Mouse (Mus musculus) left cerebral cortex, postnatal 4 days (tissue): Measurements from ENCODE around the gene Tfr2. TPM values are rescaled to one million over a fixed set of nuclear protein-coding genes. Genes with fewer than 3 reads are reported as not detected.

ENCODE experiments used
- DNase-seq: peaks from one replicate; pipeline ENCODE4 v3.0.0-alpha.2; 2022
- intact Hi-C: fragments of 180-260 bp; cut with DNase I; formaldehyde crosslinking; loops from one replicate; pipeline ENCODE4 v1.15.1; 2025
- total RNA-seq, 2 experiments: library from RNA; stranded (reverse); gene quantifications; 2 replicates each; pipeline ENCODE4 v1.2.3; 2021

Gene Tfr2
- total RNA-seq, 2 experiments from 2014 or later: 28.3 to 28.8 TPM

- DNase-seq: no peak
- intact Hi-C loops: no loop called here
Measured at GRCm38 (mm10) chr5:137535318-137535717, 34.3 kb upstream of the Tfr2 start.

- no peak for DNase-seq
- intact Hi-C loops: no loop called here
Measured at GRCm38 (mm10) chr5:137537461-137537860, 32.2 kb upstream of the Tfr2 start.

GRCm38 (mm10) chr5:137539291-137539801, 30.3 kb upstream of the Tfr2 start:
- intact Hi-C loops: no loop called here
- DNase-seq: peak; percentile 73

GRCm38 (mm10) chr5:137540991-137541390, 28.6 kb upstream of the Tfr2 start:
- intact Hi-C loops: no loop called here
- DNase-seq: no peak

- peak; percentile 81 for DNase-seq
- intact Hi-C loops: no loop called here
Measured at GRCm38 (mm10) chr5:137541768-137542540, 27.7 kb upstream of the Tfr2 start.

- intact Hi-C loops: no loop called here
- DNase-seq: no peak
Measured at GRCm38 (mm10) chr5:137544926-137545325, 24.7 kb upstream of the Tfr2 start.

- intact Hi-C loops: no loop called here
- DNase-seq: no peak
Measured at GRCm38 (mm10) chr5:137545596-137545995, 24.0 kb upstream of the Tfr2 start.

- intact Hi-C loops: no loop called here
- DNase-seq: no peak
Measured at GRCm38 (mm10) chr5:137549840-137550239, 19.8 kb upstream of the Tfr2 start.

- DNase-seq: no peak
Measured at GRCm38 (mm10) chr5:137551119-137551518, 18.5 kb upstream of the Tfr2 start.

GRCm38 (mm10) chr5:137553000-137553399, 16.6 kb upstream of the Tfr2 start:
- intact Hi-C loops: no loop called here
- DNase-seq: no peak

More at GRCm38 (mm10) chr5:137551119-137551518, 18.5 kb upstream of the Tfr2 start:
- intact Hi-C loops: no loop called here

GRCm38 (mm10) chr5:137553411-137553837, 16.2 kb upstream of the Tfr2 start, which contains the start of gene Actl6b:
Gene Actl6b (plus strand): TSS chr5:137553517.
- peak; percentile 96 for DNase-seq
- intact Hi-C loops: no loop called here

GRCm38 (mm10) chr5:137553898-137554297, 15.7 kb upstream of the Tfr2 start:
- DNase-seq: no peak
- intact Hi-C loops: no loop called here

- DNase-seq: no peak
- intact Hi-C loops: no loop called here
Measured at GRCm38 (mm10) chr5:137561556-137561955, 8.1 kb upstream of the Tfr2 start.

- no peak for DNase-seq
- intact Hi-C loops: no loop called here
Measured at GRCm38 (mm10) chr5:137562965-137563364, 6.7 kb upstream of the Tfr2 start.

GRCm38 (mm10) chr5:137565744-137566143, 3.9 kb upstream of the Tfr2 start:
- intact Hi-C loops: no loop called here
- DNase-seq: no peak

GRCm38 (mm10) chr5:137566416-137566815, 3.2 kb upstream of the Tfr2 start:
- DNase-seq: no peak
- intact Hi-C loops: no loop called here

- DNase-seq: no peak
- intact Hi-C loops: no loop called here
Measured at GRCm38 (mm10) chr5:137568223-137568798, 1.3 kb upstream of the Tfr2 start.

- no peak for DNase-seq
- intact Hi-C loops: no loop called here
Measured at GRCm38 (mm10) chr5:137569031-137569430, 609 bp upstream of the Tfr2 start.

GRCm38 (mm10) chr5:137570181-137570580, 541 bp downstream of the Tfr2 start:
- intact Hi-C loops: no loop called here
- DNase-seq: no peak

GRCm38 (mm10) chr5:137570691-137571586, 1.3 kb downstream of the Tfr2 start:
- intact Hi-C loops: no loop called here
- DNase-seq: no peak

GRCm38 (mm10) chr5:137574470-137574901, 4.8 kb downstream of the Tfr2 start:
- intact Hi-C loops: no loop called here
- DNase-seq: peak; percentile 55
